Mouse (Mus musculus): Measurements from ENCODE around the gene Defb30.

Defb30 gene

GRCm38 (mm10) chr14:63049910-63050370, at the start of gene Defb30:
Gene Defb30 (minus strand): TSS chr14:63049960.
- ATAC-seq (ENCODE audit: low TSS enrichment): no peak

- no peak for ATAC-seq (ENCODE audit: low TSS enrichment)
Measured at GRCm38 (mm10) chr14:63067708-63068107, 17.9 kb upstream of the Defb30 start.

GRCm38 (mm10) chr14:63066630-63067310, 17.0 kb upstream of the Defb30 start:
- peak; percentile 31; the same call in 1 of the 2 replicates for ATAC-seq (ENCODE audit: low TSS enrichment)

GRCm38 (mm10) chr14:63065391-63065790, 15.6 kb upstream of the Defb30 start:
- ATAC-seq (ENCODE audit: low TSS enrichment): no peak

GRCm38 (mm10) chr14:63062184-63062583, 12.4 kb upstream of the Defb30 start:
- no peak for ATAC-seq (ENCODE audit: low TSS enrichment)

- no peak for ATAC-seq (ENCODE audit: low TSS enrichment)
Measured at GRCm38 (mm10) chr14:63060361-63060760, 10.6 kb upstream of the Defb30 start.

GRCm38 (mm10) chr14:63054729-63055128, 5.0 kb upstream of the Defb30 start:
- peak; percentile 73 for ATAC-seq (ENCODE audit: low TSS enrichment)

- ATAC-seq (ENCODE audit: low TSS enrichment): peak; percentile 57; the same call in 1 of the 2 replicates
Measured at GRCm38 (mm10) chr14:63050769-63051168, 1.0 kb upstream of the Defb30 start.

- ATAC-seq (ENCODE audit: low TSS enrichment): no peak
Measured at GRCm38 (mm10) chr14:63046691-63047090, 3.1 kb downstream of the Defb30 start, which contains the start of gene Defb42. Gene Defb42 (plus strand): TSS chr14:63046991.

- peak; percentile 96 for ATAC-seq (ENCODE audit: low TSS enrichment)
Measured at GRCm38 (mm10) chr14:63020524-63021156, 29.1 kb downstream of the Defb30 start.

- peak; percentile 93 for ATAC-seq (ENCODE audit: low TSS enrichment)
Measured at GRCm38 (mm10) chr14:63014667-63015066, 35.1 kb downstream of the Defb30 start.

GRCm38 (mm10) chr14:63013082-63013481, 36.7 kb downstream of the Defb30 start:
- ATAC-seq (ENCODE audit: low TSS enrichment): no peak

- ATAC-seq (ENCODE audit: low TSS enrichment): no peak
Measured at GRCm38 (mm10) chr14:63011471-63011870, 38.3 kb downstream of the Defb30 start, which contains the start of gene Defb43. Gene Defb43 (plus strand): TSS chr14:63011771.

- ATAC-seq (ENCODE audit: low TSS enrichment): no peak
Measured at GRCm38 (mm10) chr14:63002588-63002987, 47.2 kb downstream of the Defb30 start.

GRCm38 (mm10) chr14:62998977-62999376, 50.8 kb downstream of the Defb30 start:
- ATAC-seq (ENCODE audit: low TSS enrichment): no peak

- no peak for ATAC-seq (ENCODE audit: low TSS enrichment)
Measured at GRCm38 (mm10) chr14:62997777-62998176, 52.0 kb downstream of the Defb30 start, which contains the start of gene Defb47. Gene Defb47 (plus strand): TSS chr14:62998077.

GRCm38 (mm10) chr14:62991849-62992510, 57.8 kb downstream of the Defb30 start:
- ATAC-seq (ENCODE audit: low TSS enrichment): no peak

- ATAC-seq (ENCODE audit: low TSS enrichment): no peak
Measured at GRCm38 (mm10) chr14:62991271-62991670, 58.5 kb downstream of the Defb30 start.

- ATAC-seq (ENCODE audit: low TSS enrichment): no peak
Measured at GRCm38 (mm10) chr14:62984410-62984809, 65.3 kb downstream of the Defb30 start, which contains the start of gene Defb48. Gene Defb48 (minus strand): TSS chr14:62984510.

Measured in frontal cortex, adult (tissue).